Mouse (Mus musculus) cerebellum, adult 9-11 months (tissue): ENCODE measurements around the gene Aadat.
"Not testable (repeated sequence)": the region's sequence is repeated elsewhere in the genome, so short reads cannot be mapped to it uniquely, and the experiment has no call there.

Experiments used
- DNase-seq: peaks from one replicate; pipeline ENCODE4 v3.0.0; 2022

Aadat gene

GRCm38 (mm10) chr8:60505653-60506521 lies at the start of gene Aadat:
TSS of gene Aadat (plus strand) at chr8:60505932.
- DNase-seq = peak; percentile 84

- peak; percentile 31 for DNase-seq
Measured at GRCm38 (mm10) chr8:60466686-60467335, 38.9 kb upstream of the Aadat start.

GRCm38 (mm10) chr8:60490147-60490546 lies 15.6 kb upstream of the Aadat start:
- no peak for DNase-seq

- DNase-seq = no peak
Measured at GRCm38 (mm10) chr8:60491871-60492270, 13.9 kb upstream of the Aadat start.

GRCm38 (mm10) chr8:60492471-60492870 lies 13.3 kb upstream of the Aadat start:
- no peak for DNase-seq

- no peak for DNase-seq
Measured at GRCm38 (mm10) chr8:60494606-60495005, 11.1 kb upstream of the Aadat start.

GRCm38 (mm10) chr8:60495046-60495445 lies 10.7 kb upstream of the Aadat start:
- DNase-seq = not testable (repeated sequence)

- DNase-seq = no peak
Measured at GRCm38 (mm10) chr8:60503098-60503497, 2.6 kb upstream of the Aadat start, which contains the start of gene Gm10283. TSS of gene Gm10283 (minus strand) at chr8:60503198.

- DNase-seq = no peak
Measured at GRCm38 (mm10) chr8:60518286-60518685, 12.6 kb downstream of the Aadat start.

GRCm38 (mm10) chr8:60534945-60535344 lies 29.2 kb downstream of the Aadat start:
- DNase-seq = no peak

- no peak for DNase-seq
Measured at GRCm38 (mm10) chr8:60566783-60567182, 61.1 kb downstream of the Aadat start.

GRCm38 (mm10) chr8:60577231-60577630 lies 71.5 kb downstream of the Aadat start:
- DNase-seq = peak; percentile 19

GRCm38 (mm10) chr8:60583369-60583768 lies 77.6 kb downstream of the Aadat start:
- no peak for DNase-seq

GRCm38 (mm10) chr8:60591352-60592105 lies 85.8 kb downstream of the Aadat start:
- DNase-seq = not testable (repeated sequence)

- DNase-seq = peak; percentile 8
Measured at GRCm38 (mm10) chr8:60594761-60595160, 89.0 kb downstream of the Aadat start.
